ENCODE assay signal across 11 mouse cellular contexts in genomic region chrX:136067201-136067991, GRCm38 (mm10). TPM values are rescaled to one million over a fixed set of nuclear protein-coding genes. Genes with fewer than 3 reads are reported as not detected.
DNase-seq lines count a peak whose midpoint lies in the region; ATAC-seq and TF ChIP-seq lines count a peak whose summit lies in the region.
"Not testable (repeated sequence)": the region's sequence is repeated elsewhere in the genome, so short reads cannot be mapped to it uniquely, and the experiment has no call there.
"Had no signal": no experiment of that assay in that cellular context is flagged by ENCODE, and none has a peak within 500 bp of the region (broad histone marks: within the 10 kb centered on the region; RNA-seq: fewer than 3 reads in every experiment).

No protein-coding gene starts in this region.

- peak overlapping the region; percentile 60 for H3K9ac ChIP-seq in forebrain, embryonic 16.5 days (replicated peaks; ENCODE audit: low read depth, low read length)
- peak overlapping the region; percentile 54 for H3K9ac ChIP-seq in hindbrain, embryonic 16.5 days (ENCODE audit: low read depth, low read length)
- peak overlapping the region; percentile 34; the same call in 1 of the 2 replicates for H3K9ac ChIP-seq in neural tube, embryonic 15.5 days (replicated peaks)

- H3K4me2 ChIP-seq in forebrain, embryonic 16.5 days (ENCODE audit: low read length), result peak overlapping the region; percentile 53
- H3K4me2 ChIP-seq in hindbrain, embryonic 16.5 days (ENCODE audit: low read length), result peak overlapping the region; percentile 55
- peak overlapping the region; percentile 55 for H3K4me2 ChIP-seq in neural tube, embryonic 15.5 days

- H3K27ac ChIP-seq in forebrain, embryonic 16.5 days (ENCODE audit: low read length), result peak overlapping the region; percentile 81
- H3K27ac ChIP-seq in hindbrain, embryonic 16.5 days (ENCODE audit: low read depth, low read length), result peak overlapping the region; percentile 69
- peak overlapping the region; percentile 79 for H3K27ac ChIP-seq in neural tube, embryonic 15.5 days (replicated peaks)

- 31% methylated on average over 12 of the region's 48 CpGs for WGBS in forebrain, embryonic 16.5 days
- 31% methylated on average over 8 of the region's 48 CpGs for WGBS in hindbrain, embryonic 16.5 days
- 34% methylated on average over 23 of the region's 48 CpGs for WGBS in lung, adult 2 months
- WGBS in neural tube, embryonic 15.5 days, result 14% methylated on average over 17 of the region's 48 CpGs

- not testable (repeated sequence) for H3K4me1 ChIP-seq in forebrain, embryonic 16.5 days (replicated peaks; ENCODE audit: control insufficient read depth, insufficient read depth, low read length); hindbrain, embryonic 16.5 days (ENCODE audit: control insufficient read depth, insufficient read depth, low read depth, low read length); lung, adult 2 months (ENCODE audit: control insufficient read depth, insufficient read depth, low read length); neural tube, embryonic 15.5 days

- TF ChIP-seq POLR2A in lung, adult 2 months (IDR thresholded peaks at IDR 0.05; ENCODE audit: borderline replicate concordance, extremely low read depth, low read depth, low read length), result not testable (repeated sequence)

- H3K4me3 ChIP-seq in forebrain, embryonic 16.5 days (replicated peaks; ENCODE audit: low read length), result peak overlapping the region; percentile 52
- H3K4me3 ChIP-seq in hindbrain, embryonic 16.5 days (ENCODE audit: low read length), result peak overlapping the region; percentile 41
- H3K4me3 ChIP-seq in lung, adult 2 months (replicated peaks; ENCODE audit: extremely low read depth, low read depth, low read length), result peak overlapping the region; percentile 28
- peak overlapping the region; percentile 46 for H3K4me3 ChIP-seq in neural tube, embryonic 15.5 days (replicated peaks)

- not testable (repeated sequence) for H3K36me3 ChIP-seq in forebrain, embryonic 16.5 days (ENCODE audit: control insufficient read depth, insufficient read depth); hindbrain, embryonic 16.5 days (ENCODE audit: control insufficient read depth, insufficient read depth, low read length); neural tube, embryonic 15.5 days

- ATAC-seq in forebrain, embryonic 16.5 days, result peak; percentile 78
- peak; percentile 83 for ATAC-seq in hindbrain, embryonic 16.5 days
- ATAC-seq in neural tube, embryonic 15.5 days (ENCODE audit: low FRiP score), result peak; percentile 80

- not testable (repeated sequence) for H3K27me3 ChIP-seq in forebrain, embryonic 16.5 days (replicated peaks; ENCODE audit: control insufficient read depth, insufficient read depth, low read length); hindbrain, embryonic 16.5 days (replicated peaks; ENCODE audit: control insufficient read depth, insufficient read depth, low read length); neural tube, embryonic 15.5 days (replicated peaks)

- not testable (repeated sequence) for TF ChIP-seq CTCF in lung, adult 2 months (IDR thresholded peaks at IDR 0.05; ENCODE audit: insufficient read depth, low read length)

- not testable (repeated sequence) for H3K9me3 ChIP-seq in forebrain, embryonic 16.5 days (ENCODE audit: control insufficient read depth, low read length); hindbrain, embryonic 16.5 days (ENCODE audit: control insufficient read depth, low read length); neural tube, embryonic 15.5 days (replicated peaks)

- DNase-seq in ZHBTc4 (ENCODE audit: low read depth, low spot score), result peak; percentile 54
- peak; percentile 28 to 29 for DNase-seq in cerebellum, postnatal 36 days
- DNase-seq in layer of hippocampus, postnatal 36 days, result peak; percentile 7 to 15
- not testable (repeated sequence) for DNase-seq in lung, adult 2 months
- DNase-seq in thymus, postnatal 25 days, result peak; percentile 0

RNA-seq across cellular contexts. Expression of gene Bex2, which starts 0.6 kb away (rescaled TPM):
- polyA plus RNA-seq in forebrain, embryonic 16.5 days (2015; fragmentation: Nextera tagmentation; extraction: Ambion mirVana), result 579 and 667 TPM in 2 replicates
- 784 and 846 TPM in 2 replicates for polyA plus RNA-seq in hindbrain, embryonic 16.5 days (2015; fragmentation: Nextera tagmentation; extraction: Ambion mirVana)
- 100 to 1,000 TPM; 329 to 377 TPM for total RNA-seq in layer of hippocampus, postnatal 36 days (2021)
- 18.6 and 23.7 TPM in 2 replicates for polyA plus RNA-seq in lung, adult 2 months (2012; rRNA removed)
- polyA plus RNA-seq in neural tube, embryonic 15.5 days (2015; fragmentation: Nextera tagmentation; extraction: Ambion mirVana), result 664 and 773 TPM in 2 replicates
- total RNA-seq: monocyte, adult 5-6 weeks had no signal
- polyA plus RNA-seq: heart, adult 2 months had no signal

RNA-seq across cellular contexts. Expression of gene Nxf3, which starts 17.7 kb away (rescaled TPM):
- polyA plus RNA-seq in forebrain, embryonic 16.5 days (2015; fragmentation: Nextera tagmentation; extraction: Ambion mirVana), result 0.09 TPM in 1 of 2 replicates, not detected in the other
- polyA plus RNA-seq in hindbrain, embryonic 16.5 days (2015; fragmentation: Nextera tagmentation; extraction: Ambion mirVana), result not detected in 2 replicates
- not detected for total RNA-seq in layer of hippocampus, postnatal 36 days (2021)
- 0.04 and 0.06 TPM in 2 replicates for polyA plus RNA-seq in lung, adult 2 months (2012; rRNA removed)
- polyA plus RNA-seq in neural tube, embryonic 15.5 days (2015; fragmentation: Nextera tagmentation; extraction: Ambion mirVana), result not detected in 2 replicates
- total RNA-seq: heart, adult 2 months; layer of hippocampus, adult 8-10 months; monocyte, adult 5-6 weeks had no signal

RNA-seq across cellular contexts. Expression of gene Arxes1, which starts 34.2 kb away (rescaled TPM):
- 77.2 and 105 TPM in 2 replicates for polyA plus RNA-seq in forebrain, embryonic 16.5 days (2015; fragmentation: Nextera tagmentation; extraction: Ambion mirVana)
- polyA plus RNA-seq in hindbrain, embryonic 16.5 days (2015; fragmentation: Nextera tagmentation; extraction: Ambion mirVana), result 148 and 179 TPM in 2 replicates
- 10 to 100 TPM; 36.2 to 41.9 TPM for total RNA-seq in layer of hippocampus, postnatal 36 days (2021)
- polyA plus RNA-seq in lung, adult 2 months (2012; rRNA removed), result 1.1 and 1.8 TPM in 2 replicates
- 137 and 163 TPM in 2 replicates for polyA plus RNA-seq in neural tube, embryonic 15.5 days (2015; fragmentation: Nextera tagmentation; extraction: Ambion mirVana)
- total RNA-seq: monocyte, adult 5-6 weeks had no signal

Comparison
In these comparisons a context has a peak if more than half of its experiments do, and no peak if none do; other contexts are left out.
1. RNA of gene Bex2, which starts 0.6 kb away (polyA plus RNA-seq): 784 to 846 TPM in hindbrain, embryonic 16.5 days, 664 to 773 TPM in neural tube, embryonic 15.5 days and 579 to 667 TPM in forebrain, embryonic 16.5 days; 18.6 to 23.7 TPM in lung, adult 2 months; every median in the first group is over 10 times any median in the second.
2. RNA of gene Arxes1, which starts 34.2 kb away (polyA plus RNA-seq): 148 to 179 TPM in hindbrain, embryonic 16.5 days, 137 to 163 TPM in neural tube, embryonic 15.5 days and 77.2 to 105 TPM in forebrain, embryonic 16.5 days; 1.1 to 1.8 TPM in lung, adult 2 months; every median in the first group is over 10 times any median in the second.
3. Peak in every context shown above with its lines, with median percentiles within 50 percentile points of each other: ATAC-seq, H3K27ac ChIP-seq, H3K4me2 ChIP-seq, H3K4me3 ChIP-seq and H3K9ac ChIP-seq.